ENCODE assay signal across 1 mouse cellular context in genomic region chr2:154206908-154207307, GRCm38 (mm10).
TF ChIP-seq lines count a peak whose summit lies in the region.

No protein-coding gene starts in this region.

TF ChIP-seq in CH12.LX, 34 proteins besides CTCF, POLR2A, EP300 and RAD21:
- TF ChIP-seq MEF2A (IDR thresholded peaks at IDR 0.05; ENCODE audit: borderline replicate concordance, low read depth, low read length), result no peak
- TF ChIP-seq BHLHE40 (IDR thresholded peaks at IDR 0.05; ENCODE audit: low read depth, low read length), result peak; percentile 52; the same call in 1 of the 2 replicates
- no peak for TF ChIP-seq SMC3 (IDR thresholded peaks at IDR 0.05; ENCODE audit: low read depth, low read length)
- no peak for TF ChIP-seq GABPA (IDR thresholded peaks at IDR 0.05; ENCODE audit: insufficient replicate concordance, low read depth, low read length)
- TF ChIP-seq TBP (conservative IDR thresholded peaks at IDR 0.05; ENCODE audit: low read depth, low read length), result no peak
- no peak for TF ChIP-seq ZMIZ1 (IDR thresholded peaks at IDR 0.05; ENCODE audit: low read depth, low read length)
- TF ChIP-seq JUN (IDR thresholded peaks at IDR 0.05; ENCODE audit: insufficient read depth, low read depth, low read length), result no peak
- no peak for TF ChIP-seq MAZ (IDR thresholded peaks at IDR 0.05; ENCODE audit: low read depth, low read length)
- no peak for TF ChIP-seq USF2 (conservative IDR thresholded peaks at IDR 0.05; ENCODE audit: low read depth, low read length)
- TF ChIP-seq MAX (IDR thresholded peaks at IDR 0.05; ENCODE audit: low read length), result 0 out of 2 replicates have a peak, but pooled peaks have one; percentile 14
- TF ChIP-seq SIN3A (IDR thresholded peaks at IDR 0.05; ENCODE audit: low read length), result no peak
- no peak for TF ChIP-seq JUND (conservative IDR thresholded peaks at IDR 0.05; ENCODE audit: low read depth, low read length)
- no peak for TF ChIP-seq E2F4 (IDR thresholded peaks at IDR 0.05; ENCODE audit: insufficient replicate concordance, low read depth, low read length)
- TF ChIP-seq MXI1 (IDR thresholded peaks at IDR 0.05; ENCODE audit: low read depth, low read length), result no peak
- 0 out of 2 replicates have a peak, but pooled peaks have one; percentile 24 for TF ChIP-seq MYC (IDR thresholded peaks at IDR 0.05; ENCODE audit: low read depth, low read length)
- no peak for TF ChIP-seq POLR2AphosphoS2 (IDR thresholded peaks at IDR 0.05; ENCODE audit: low read depth, low read length)
- TF ChIP-seq ELF1 (IDR thresholded peaks at IDR 0.05; ENCODE audit: low read depth, low read length), result no peak
- peak; percentile 24; the same call in 1 of the 2 replicates for TF ChIP-seq USF1 (IDR thresholded peaks at IDR 0.05; ENCODE audit: low read depth, low read length)
